Mouse (Mus musculus) ZHBTc4 (cell line): Measurements from ENCODE around the gene Ncoa3.
A peak's percentile ranks its signal among the peaks of the same experiment; 100 is the strongest.

Source experiments
- DNase-seq: peaks from one replicate; pipeline ENCODE4 v3.0.0-alpha.2; 2011; ENCODE audit warnings: low read depth, low spot score

The Ncoa3 gene

GRCm38 (mm10) chr2:165969961-165970360 is 22.5 kb upstream of the Ncoa3 start:
- peak; percentile 79 for DNase-seq

- DNase-seq: no peak
Measured at GRCm38 (mm10) chr2:165970767-165971166, 21.7 kb upstream of the Ncoa3 start.

- no peak for DNase-seq
Measured at GRCm38 (mm10) chr2:165974383-165974782, 18.1 kb upstream of the Ncoa3 start.

- DNase-seq: peak; percentile 66
Measured at GRCm38 (mm10) chr2:165976186-165976585, 16.2 kb upstream of the Ncoa3 start.

GRCm38 (mm10) chr2:165976874-165977273 is 15.6 kb upstream of the Ncoa3 start:
- peak; percentile 49 for DNase-seq

GRCm38 (mm10) chr2:165978119-165978518 is 14.3 kb upstream of the Ncoa3 start:
- peak; percentile 86 for DNase-seq

GRCm38 (mm10) chr2:165981248-165981977 is 11.0 kb upstream of the Ncoa3 start:
- peak; percentile 96 for DNase-seq

GRCm38 (mm10) chr2:165982512-165983389 is 9.7 kb upstream of the Ncoa3 start:
- peak; percentile 94 for DNase-seq

- no peak for DNase-seq
Measured at GRCm38 (mm10) chr2:165984318-165984717, 8.1 kb upstream of the Ncoa3 start.

GRCm38 (mm10) chr2:165984891-165985290 is 7.5 kb upstream of the Ncoa3 start:
- DNase-seq: no peak

- DNase-seq: no peak
Measured at GRCm38 (mm10) chr2:165985581-165985980, 6.9 kb upstream of the Ncoa3 start.

GRCm38 (mm10) chr2:165986921-165987453 is 5.4 kb upstream of the Ncoa3 start:
- peak; percentile 83 for DNase-seq

GRCm38 (mm10) chr2:165993173-165993900 is 901 bp downstream of the Ncoa3 start:
- DNase-seq: no peak

GRCm38 (mm10) chr2:165994341-165994740 is 1.9 kb downstream of the Ncoa3 start:
- DNase-seq: peak; percentile 74

- DNase-seq: no peak
Measured at GRCm38 (mm10) chr2:165995711-165996110, 3.3 kb downstream of the Ncoa3 start.

GRCm38 (mm10) chr2:165996130-165996529 is 3.7 kb downstream of the Ncoa3 start:
- no peak for DNase-seq

- DNase-seq: peak; percentile 73
Measured at GRCm38 (mm10) chr2:165997256-165997967, 5.0 kb downstream of the Ncoa3 start.

GRCm38 (mm10) chr2:165998969-165999368 is 6.5 kb downstream of the Ncoa3 start:
- DNase-seq: no peak

- DNase-seq: no peak
Measured at GRCm38 (mm10) chr2:165999790-166000189, 7.4 kb downstream of the Ncoa3 start.

- DNase-seq: no peak
Measured at GRCm38 (mm10) chr2:166000242-166000641, 7.8 kb downstream of the Ncoa3 start.

GRCm38 (mm10) chr2:166000769-166001168 is 8.3 kb downstream of the Ncoa3 start:
- peak; percentile 74 for DNase-seq
